Mouse (Mus musculus) MN1 (cell line): Measurements from ENCODE around the gene Rln3.

Experiments
- DNase-seq: peaks from one replicate; pipeline ENCODE4 v3.0.0-alpha.2; 2016; ENCODE audit warnings: low spot score

Rln3 gene

GRCm38 (mm10) chr8:83996567-83997505 is 48.0 kb downstream of the Rln3 start:
- DNase-seq = peak; percentile 90

DNA sequence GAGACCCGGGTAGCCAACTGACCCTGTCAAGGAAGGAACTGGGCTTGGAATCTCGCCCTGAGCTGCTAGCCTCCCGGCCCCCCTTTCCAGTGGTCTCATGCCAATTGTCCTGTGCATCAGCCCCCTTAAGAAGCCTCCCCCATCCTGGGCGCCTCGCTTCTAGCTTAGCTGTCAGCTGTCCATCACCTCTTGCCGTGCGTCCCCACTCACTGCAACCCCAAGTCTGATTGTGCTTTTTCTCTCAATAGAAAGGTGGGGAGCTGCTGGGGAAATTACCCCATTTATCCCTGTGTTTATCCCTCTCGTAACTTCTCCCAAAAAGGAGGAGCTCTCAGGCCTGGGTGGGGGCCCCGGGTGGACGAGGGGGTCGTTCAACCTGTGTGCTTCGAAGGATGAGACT is 48.8 kb downstream of the Rln3 start:
- no peak for DNase-seq

DNA sequence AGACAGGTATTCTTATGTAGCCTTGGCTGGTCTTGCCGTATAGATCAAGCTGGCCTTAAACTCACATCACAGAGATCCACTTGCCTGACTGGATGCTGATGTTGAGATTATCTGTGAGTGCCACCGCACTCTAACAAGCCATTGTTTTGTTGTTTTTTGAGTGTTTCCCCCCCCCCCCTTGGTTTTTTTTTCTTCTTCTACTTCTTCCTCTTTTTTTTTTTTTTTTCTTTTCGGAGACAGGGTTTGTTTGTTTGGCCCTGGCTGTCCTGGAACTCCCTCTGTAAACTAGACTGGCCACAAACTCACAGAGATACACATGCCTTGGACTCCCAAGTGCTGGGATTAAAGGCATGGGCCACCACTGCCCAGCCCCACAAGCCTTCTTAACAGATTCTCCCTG is 50.8 kb downstream of the Rln3 start:
- no peak for DNase-seq
